Mouse (Mus musculus) activated CD4-positive, CD25-positive, alpha-beta regulatory T cell, adult 9 weeks (primary cell): ENCODE measurements around the gene Jag2. TPM values are rescaled to one million over a fixed set of nuclear protein-coding genes. Genes with fewer than 3 reads are reported as not detected.

ENCODE experiments used
- polyA plus RNA-seq: library from polyadenylated mRNA; unstranded; fragments of 100-300 nt; shearing (Covaris generic); gene quantifications from one replicate; pipeline ENCODE4 v1.2.1, GENCODE M21; 2017

Jag2 gene
- polyA plus RNA-seq: 1.0 TPM

GRCm38 (mm10) chr12:112929562-112930352 is at the start of gene Jag2:
Jag2 (minus strand) TSS chr12:112929776.

DNA sequence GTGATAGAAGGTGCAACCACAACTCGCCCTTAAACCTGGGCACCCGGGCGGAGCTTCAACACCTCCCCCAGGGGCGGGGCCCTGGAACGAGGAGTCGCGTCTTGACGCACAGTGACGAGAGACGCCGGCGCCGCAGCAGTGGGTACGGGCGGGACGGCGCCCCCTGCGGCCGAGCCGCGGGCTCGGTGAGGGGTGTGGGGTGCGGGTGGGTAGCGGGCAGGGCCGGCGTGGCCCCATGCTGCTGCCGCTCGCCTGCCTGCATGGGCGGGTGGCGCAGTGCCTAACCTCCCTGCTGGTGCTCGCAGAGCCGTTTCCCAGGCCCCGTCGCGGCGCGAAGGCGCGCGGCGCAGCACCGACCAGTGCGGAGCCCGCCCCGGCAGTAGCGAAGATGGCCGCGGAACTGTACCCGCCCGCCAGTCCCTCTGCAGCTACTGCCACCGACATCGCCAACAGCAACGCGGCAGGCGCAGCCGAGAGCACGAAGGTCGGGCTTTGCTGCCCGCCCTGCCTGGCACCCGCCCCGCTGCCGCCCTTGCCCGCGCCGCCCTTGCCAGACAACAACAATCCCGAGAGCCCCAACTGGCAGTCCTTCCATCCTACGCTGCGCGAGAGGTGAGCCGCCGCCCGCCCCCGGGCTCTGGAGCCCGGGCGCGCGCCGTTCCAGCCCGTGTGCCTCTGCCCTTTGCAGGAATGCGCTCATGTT is 46.9 kb upstream of the Jag2 start, which contains the start of gene Btbd6:
TSS of gene Btbd6 (plus strand) at position 112 of the 703 bp plus-strand sequence.

DNA sequence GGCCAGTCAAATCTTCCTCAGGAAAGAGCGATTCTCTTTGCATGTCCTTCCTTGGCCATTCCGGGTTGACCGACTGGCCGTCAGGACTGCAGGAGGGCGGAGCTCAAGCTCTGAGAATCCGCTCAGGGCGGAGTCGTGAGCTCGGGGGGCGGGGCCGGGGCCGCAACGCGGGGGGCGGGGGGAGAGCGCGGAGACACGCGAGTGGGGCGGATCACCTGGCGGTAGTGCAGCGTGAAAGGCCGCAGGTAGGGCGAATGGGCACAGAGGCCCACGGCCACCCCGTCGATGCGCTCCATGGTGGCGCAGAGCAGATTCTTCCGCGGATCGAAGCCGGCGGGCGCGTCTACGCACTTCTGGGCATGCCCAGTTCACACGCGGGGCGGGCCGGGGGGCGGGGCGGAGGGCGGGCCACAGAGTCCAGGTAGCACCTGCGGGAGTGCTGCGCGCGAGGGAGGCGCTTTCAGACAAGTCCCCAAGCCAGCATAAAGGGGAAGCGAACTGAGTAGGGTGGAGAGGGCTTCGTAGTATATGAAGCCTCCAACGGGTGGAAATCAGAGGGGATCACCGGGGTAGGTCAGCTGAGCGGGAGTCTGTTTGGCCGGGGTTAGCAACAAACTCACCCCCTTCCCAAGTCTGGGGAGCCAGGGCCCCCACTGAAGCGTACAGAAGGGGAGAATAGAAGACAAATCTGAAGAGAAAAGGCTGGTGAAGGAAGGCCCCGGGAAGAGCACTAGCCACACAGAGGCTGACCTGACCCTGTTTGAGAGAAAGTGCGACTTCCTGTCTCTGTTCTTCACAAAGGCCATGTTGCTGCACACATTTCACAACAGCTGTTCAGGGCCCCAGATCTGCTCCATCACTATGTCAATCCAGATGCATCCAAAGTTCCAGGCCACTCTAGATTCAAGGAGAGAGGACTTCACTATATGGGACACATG is 12.5 kb upstream of the Jag2 start, which contains the start of gene Nudt14:
TSS of gene Nudt14 (minus strand) at position 349 of the 938 bp plus-strand sequence.

GRCm38 (mm10) chr12:112868178-112869087 is 61.1 kb downstream of the Jag2 start, which contains the start of gene Gpr132:
Gpr132 (minus strand) TSS chr12:112868228.

Other genes starting within 250 kb of the Jag2 start
- 2.6 TPM for gene Cep170b, start 209.3 kb downstream of the Jag2 start, polyA plus RNA-seq
- 5.2 TPM for gene Pld4, start 169.1 kb downstream of the Jag2 start, polyA plus RNA-seq
- gene Ahnak2, start 127.1 kb downstream of the Jag2 start, polyA plus RNA-seq: not detected
- gene Clba1, start 120.8 kb downstream of the Jag2 start, polyA plus RNA-seq: not detected
- gene Cdca4, start 100.4 kb downstream of the Jag2 start, polyA plus RNA-seq: 89.7 TPM
- 32.9 TPM for gene Gpr132, start 61.5 kb downstream of the Jag2 start, polyA plus RNA-seq
- gene Nudt14, start 12.3 kb upstream of the Jag2 start, polyA plus RNA-seq: 48.1 TPM
- 7.9 TPM for gene Btbd6, start 46.7 kb upstream of the Jag2 start, polyA plus RNA-seq
- gene Brf1, start 70.9 kb upstream of the Jag2 start, polyA plus RNA-seq: 17.5 TPM
- 3.6 TPM for gene Pacs2, start 84.7 kb upstream of the Jag2 start, polyA plus RNA-seq
- 0.54 TPM for gene Tex22, start 144.7 kb upstream of the Jag2 start, polyA plus RNA-seq
- 3.0 TPM for gene Mta1, start 168.5 kb upstream of the Jag2 start, polyA plus RNA-seq
- gene Crip2, start 210.5 kb upstream of the Jag2 start, polyA plus RNA-seq: 7.3 TPM
- gene Crip1, start 216.5 kb upstream of the Jag2 start, polyA plus RNA-seq: 1,248 TPM
- gene Tedc1, start 226.6 kb upstream of the Jag2 start, polyA plus RNA-seq: 8.7 TPM